ENCODE assay signal across 16 mouse cellular contexts in genomic region chr13:89189051-89189450, GRCm38 (mm10).
"Had no signal": no experiment of that assay in that cellular context is flagged by ENCODE, and none has a peak within 500 bp of the region (broad histone marks: within the 10 kb centered on the region; RNA-seq: fewer than 3 reads in every experiment).

No protein-coding gene starts in this region.

- H3K4me1 ChIP-seq: neural tube, embryonic 13.5 days; neural tube, embryonic 15.5 days; stomach, embryonic 15.5 days had no signal

- H3K27me3 ChIP-seq: neural tube, embryonic 13.5 days; neural tube, embryonic 15.5 days; stomach, embryonic 15.5 days had no signal

- H3K27ac ChIP-seq: neural tube, embryonic 13.5 days; neural tube, embryonic 15.5 days; stomach, embryonic 15.5 days; stomach, postnatal 0 days had no signal

- H3K36me3 ChIP-seq: neural tube, embryonic 13.5 days; stomach, embryonic 15.5 days had no signal

- H3K4me2 ChIP-seq: neural tube, embryonic 13.5 days; neural tube, embryonic 15.5 days; stomach, embryonic 15.5 days had no signal

- H3K4me3 ChIP-seq: neural tube, embryonic 13.5 days; neural tube, embryonic 15.5 days; stomach, embryonic 15.5 days had no signal

- DNase-seq: retina, postnatal 1 day; right cerebral cortex, adult 18-20 months; right cerebral cortex, postnatal 14 days; right cerebral cortex, postnatal 25 days; right cerebral cortex, postnatal 4 days; spleen, adult 18-20 months; thymus, adult 18-20 months; thymus, adult 2 months; thymus, postnatal 14 days; thymus, postnatal 25 days; thymus, postnatal 36 days; thymus, postnatal 4 days had no signal

- H3K9ac ChIP-seq: neural tube, embryonic 13.5 days; neural tube, embryonic 15.5 days; stomach, embryonic 15.5 days had no signal

- H3K9me3 ChIP-seq: neural tube, embryonic 13.5 days; neural tube, embryonic 15.5 days; stomach, embryonic 15.5 days had no signal
